Mouse (Mus musculus) layer of hippocampus, postnatal 25 days (tissue): ENCODE measurements around the gene Gbp7. TPM values are rescaled to one million over a fixed set of nuclear protein-coding genes. Genes with fewer than 3 reads are reported as not detected.
"Not testable (repeated sequence)": the region's sequence is repeated elsewhere in the genome, so short reads cannot be mapped to it uniquely, and the experiment has no call there.

Experiments used
- DNase-seq, 2 experiments: peaks; one replicate each; pipeline ENCODE4 v3.0.0; 2022; ENCODE audit warnings: mixed read lengths in 2 of 2, low spot score in 1 of 2; ENCODE audit errors: extremely low spot score in 1 of 2
- total RNA-seq, 2 experiments: library from RNA; stranded (reverse); gene quantifications; 2 replicates each; pipeline ENCODE4 v1.2.3; 2021

The Gbp7 gene
- total RNA-seq, 2 experiments from 2014 or later: 2.2 TPM

DNA sequence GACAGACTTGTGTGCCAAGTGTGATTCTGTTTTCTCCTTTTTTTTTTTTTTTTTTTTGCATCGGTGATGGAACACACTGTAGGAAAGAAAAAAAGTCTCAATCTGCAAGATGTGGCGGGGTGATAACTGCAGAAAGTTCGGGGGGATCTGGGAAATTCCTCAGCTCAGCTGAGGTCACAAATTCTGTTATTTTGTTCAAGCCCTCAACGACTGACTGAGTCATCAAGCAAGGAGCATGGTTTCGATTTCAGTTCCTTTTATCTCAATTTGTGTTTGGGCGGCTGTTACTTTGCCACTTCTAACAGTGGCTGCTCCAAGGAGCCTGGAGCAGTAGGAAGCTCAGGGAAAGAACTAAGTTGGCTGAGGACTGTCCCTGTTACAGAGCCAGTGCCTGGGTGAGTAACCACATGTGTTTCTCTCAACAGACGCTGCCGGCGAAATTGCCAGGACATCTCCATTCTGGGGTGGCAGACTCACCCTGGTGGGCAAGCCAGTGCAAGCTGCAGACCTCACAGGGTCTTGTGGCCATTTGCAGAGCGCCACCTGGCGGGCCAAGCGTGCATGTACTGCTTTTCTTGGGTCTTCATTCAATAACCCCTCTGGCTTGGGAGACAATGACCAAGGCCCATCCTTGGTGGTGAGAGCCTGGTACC, 30.3 kb downstream of the Gbp7 start:
- DNase-seq: peak; percentile 49 to 81

DNA sequence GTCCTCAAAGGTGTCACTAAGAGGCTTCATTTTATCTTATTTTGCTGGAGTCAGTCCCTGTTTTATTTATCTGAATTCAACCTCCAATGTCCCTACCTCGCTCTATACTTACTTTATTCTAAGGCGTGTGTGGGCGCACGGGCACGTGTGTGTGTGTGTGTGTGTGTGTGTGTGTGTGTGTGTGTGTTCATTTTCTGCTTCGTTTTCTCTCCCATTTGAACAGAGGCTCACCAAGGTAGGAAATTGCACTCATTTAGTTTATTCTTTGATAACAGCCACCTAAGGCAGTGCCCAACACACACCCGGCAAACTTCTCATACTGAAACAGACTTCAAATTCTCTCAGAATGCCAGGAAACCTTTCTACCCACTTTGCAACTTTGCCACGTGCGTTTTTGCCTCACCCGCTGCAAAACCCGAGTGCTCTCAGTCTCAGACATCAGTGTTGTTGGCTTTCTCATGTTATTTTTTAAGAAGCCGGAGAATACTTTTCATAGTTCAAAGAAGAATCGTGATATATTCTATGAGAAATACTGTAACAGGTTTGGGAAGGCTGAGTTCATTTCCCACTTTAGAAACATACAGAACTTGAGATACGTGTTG, 31.0 kb downstream of the Gbp7 start:
- no peak for DNase-seq

DNA sequence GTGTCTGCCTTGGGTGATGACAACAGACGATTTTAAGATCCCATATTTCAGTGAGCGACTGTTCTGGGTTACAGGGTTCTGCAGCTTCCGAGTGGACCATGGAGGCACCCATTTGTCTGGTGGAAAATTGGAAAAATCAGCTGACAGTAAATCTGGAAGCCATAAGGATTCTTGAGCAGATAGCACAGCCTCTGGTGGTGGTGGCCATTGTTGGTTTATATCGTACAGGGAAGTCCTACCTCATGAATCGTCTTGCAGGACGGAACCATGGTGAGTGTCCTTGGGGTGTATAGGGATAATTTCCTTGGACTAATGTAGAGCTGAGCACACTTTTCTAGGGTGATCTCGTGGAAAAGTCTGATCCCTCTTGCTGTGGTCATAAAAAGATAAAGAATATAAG, 31.5 kb downstream of the Gbp7 start:
- DNase-seq: no peak

DNA sequence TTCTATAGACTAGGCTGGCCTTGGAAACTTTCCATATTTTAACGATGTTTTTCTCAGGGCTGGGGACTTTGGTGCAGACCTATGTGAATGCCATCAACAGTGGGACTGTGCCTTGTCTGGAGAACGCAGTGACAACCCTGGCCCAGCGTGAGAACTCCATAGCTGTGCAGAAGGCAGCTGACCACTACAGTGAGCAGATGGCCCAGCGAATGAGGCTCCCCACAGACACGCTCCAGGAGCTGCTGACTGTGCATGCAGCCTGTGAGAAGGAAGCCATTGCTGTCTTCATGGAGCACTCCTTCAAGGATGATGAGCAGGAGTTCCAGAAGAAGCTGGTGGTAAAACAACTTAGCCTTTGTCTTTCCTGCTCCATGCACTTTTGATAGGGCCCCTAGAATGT, 37.3 kb downstream of the Gbp7 start:
- not testable (repeated sequence) for DNase-seq

DNA sequence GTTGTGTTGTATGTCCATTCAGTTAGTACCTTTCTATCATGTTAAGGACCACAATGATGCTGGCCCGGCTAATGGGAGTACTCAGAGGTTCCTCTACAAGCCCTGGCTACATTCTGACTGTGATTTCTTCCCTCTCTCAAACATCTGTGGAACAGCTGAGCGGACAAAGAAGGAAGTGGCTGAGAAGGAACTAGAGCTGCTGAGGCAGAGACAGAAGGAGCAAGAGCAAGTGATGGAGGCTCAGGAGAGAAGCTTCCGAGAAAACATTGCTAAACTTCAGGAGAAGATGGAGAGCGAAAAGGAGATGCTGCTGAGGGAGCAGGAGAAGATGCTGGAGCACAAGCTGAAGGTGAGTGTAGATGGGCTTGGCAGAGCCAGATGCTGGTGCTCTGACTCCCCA, 40.6 kb downstream of the Gbp7 start:
- no peak for DNase-seq

DNA sequence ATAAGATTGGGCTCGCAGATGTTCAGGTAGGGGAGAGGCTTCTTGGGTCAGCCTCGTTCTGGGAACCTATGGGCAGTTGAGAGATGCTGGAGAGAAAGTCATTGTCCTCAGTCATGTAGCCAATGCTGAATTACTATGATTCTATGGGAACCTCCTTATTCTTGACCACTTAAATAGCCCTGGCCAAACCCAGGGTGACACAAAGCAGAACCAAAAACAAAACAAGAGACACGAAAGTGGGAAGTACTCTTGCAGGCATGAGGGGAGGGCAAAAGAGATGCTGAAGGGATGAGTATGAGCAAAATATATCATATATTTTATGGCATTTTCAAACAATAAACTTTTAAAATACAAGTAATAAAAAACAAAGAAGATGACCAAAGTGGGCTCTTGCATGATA, 47.0 kb downstream of the Gbp7 start:
- no peak for DNase-seq

DNA sequence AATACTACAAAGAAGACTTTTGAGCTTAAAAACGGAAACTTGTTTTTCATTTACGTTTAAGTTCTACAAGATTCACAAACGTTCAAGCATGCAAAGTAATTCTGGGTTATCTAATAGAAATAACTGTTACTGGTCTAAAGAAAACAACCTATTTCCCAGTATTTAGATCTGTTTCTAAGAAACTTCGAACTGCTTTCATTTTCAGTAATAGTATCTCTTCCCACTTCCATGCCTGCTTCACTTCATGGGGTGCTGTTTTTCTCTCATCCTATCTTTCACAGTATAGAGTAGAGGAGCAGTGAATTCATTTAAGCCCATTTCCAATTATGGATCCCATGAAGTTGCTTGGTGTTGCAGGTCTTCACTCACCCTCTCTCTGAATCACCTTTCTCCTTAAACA, 48.2 kb downstream of the Gbp7 start:
- no peak for DNase-seq

DNA sequence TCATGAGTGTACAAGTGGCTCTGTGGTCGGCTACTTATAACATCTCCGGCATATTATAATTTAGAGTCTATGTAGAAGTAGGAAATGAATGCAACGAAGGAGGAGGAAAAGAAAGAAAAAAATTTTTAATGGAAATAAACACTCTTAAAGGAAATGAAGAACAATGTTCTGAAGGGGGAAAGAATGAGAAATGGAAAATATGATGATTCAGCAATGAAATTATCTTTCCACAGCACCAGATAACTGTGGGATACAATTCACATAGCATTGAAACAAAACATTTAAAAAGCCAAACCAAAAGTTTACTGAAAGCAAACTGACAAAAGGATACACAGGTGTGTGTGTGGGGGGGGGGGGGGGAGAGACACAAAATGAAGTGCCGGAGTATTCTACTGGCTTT, 52.9 kb downstream of the Gbp7 start:
- DNase-seq: no peak

DNA sequence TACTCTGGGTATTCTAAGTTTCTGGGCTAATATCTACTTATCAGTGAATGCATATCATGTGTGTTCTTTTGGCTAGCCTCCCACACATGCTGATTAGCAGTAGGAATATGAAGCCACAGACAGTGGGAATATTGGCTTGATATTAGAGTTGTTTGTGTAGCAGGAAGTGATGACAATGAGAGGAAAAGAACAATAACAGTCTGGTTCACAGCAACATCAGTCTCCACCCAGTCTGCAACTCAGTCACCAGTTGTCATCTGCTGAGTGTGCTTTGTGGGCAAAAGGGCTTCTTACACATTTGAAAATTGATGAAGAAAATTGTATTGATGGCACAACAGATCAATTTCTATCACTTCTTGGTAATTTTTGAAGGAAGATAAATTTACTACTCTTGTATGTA, 57.2 kb downstream of the Gbp7 start:
- no peak for DNase-seq

DNA sequence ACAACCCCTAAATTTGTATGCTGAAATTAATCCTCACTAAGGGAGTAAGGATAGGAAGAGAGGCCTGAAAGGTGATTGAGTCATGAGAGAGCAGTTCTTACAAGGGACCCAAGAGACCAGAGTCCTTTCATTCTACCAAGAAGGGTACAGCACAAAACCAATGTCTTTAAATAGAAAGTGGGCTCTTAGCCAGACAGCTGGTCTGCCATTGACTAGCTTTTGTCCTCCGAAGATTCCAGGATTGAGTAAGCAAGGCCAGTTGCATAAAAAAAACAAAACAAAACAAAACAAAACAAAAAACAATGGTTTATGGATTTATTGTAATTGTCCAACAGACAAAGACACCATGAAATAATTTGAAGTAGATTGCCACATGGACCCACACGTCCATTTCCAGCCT, 58.7 kb downstream of the Gbp7 start:
- no peak for DNase-seq

DNA sequence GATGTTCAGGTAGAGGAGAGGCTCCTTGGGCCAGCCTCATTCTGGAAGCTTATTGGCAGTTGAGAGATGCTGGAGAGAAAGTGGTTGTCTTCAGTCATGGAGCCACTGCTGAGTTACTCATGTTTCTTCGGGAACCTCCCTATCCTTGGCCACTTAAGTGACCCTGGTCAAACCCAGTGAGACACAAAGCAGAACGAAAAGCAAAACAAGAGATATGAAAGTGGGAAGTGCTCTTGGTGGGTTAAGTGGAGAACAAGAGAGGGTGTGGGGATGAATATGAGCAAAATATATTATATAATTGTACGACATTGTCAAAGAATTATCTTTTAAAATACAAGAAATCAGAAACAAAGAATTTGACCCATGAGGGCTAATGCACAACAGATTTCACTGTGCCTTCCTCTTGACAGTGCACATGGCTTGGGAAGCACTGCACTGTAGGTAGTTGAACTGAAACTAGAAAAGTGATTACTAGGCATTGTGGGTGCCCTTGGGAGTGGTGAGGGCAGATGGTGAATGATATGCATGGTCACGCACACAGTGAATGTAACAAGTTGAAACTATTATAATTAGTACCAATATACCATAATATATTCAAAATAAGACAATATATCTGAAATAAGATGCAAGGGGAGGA, 60.4 kb downstream of the Gbp7 start:
- no peak for DNase-seq

DNA sequence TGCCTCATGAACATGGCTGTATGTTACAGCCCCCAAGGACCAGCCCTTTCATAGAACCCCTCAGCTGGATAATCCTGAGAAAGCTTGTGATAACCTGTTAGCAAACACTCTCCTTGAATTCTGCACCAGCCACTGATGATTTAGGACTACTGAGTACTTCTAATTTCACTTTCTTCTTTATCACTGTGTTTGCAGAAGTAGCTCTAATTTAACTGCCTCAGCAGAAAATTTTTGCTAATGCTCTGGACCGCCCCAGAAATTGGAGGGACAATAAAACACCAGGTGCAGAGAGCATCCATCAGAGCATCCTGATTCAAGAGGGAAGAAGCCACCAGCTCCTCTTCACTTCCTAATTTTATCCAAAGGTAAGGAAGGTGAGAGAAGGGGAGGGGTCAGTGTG, 64.4 kb downstream of the Gbp7 start, which contains the start of gene Gbp2b:
TSS of gene Gbp2b (plus strand) at position 301 of the 400 bp plus-strand sequence.
- DNase-seq: no peak

DNA sequence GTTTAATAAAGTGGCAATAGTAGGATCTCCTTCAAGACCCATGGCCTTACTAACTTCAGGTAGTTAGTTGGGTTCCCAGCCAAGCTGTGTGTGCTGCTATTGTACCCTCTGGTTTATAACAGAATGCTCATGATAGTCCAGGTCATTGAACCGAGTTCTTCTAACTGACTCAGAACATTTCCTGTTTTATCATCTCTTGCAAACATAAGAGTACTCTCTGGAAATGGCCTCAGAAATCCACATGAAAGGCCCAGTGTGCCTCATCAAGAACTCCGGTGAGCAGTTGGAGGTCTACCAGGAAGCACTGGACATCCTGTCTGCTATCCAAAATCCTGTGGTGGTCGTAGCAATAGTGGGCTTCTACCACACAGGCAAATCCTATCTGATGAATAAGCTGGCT, 67.8 kb downstream of the Gbp7 start:
- no peak for DNase-seq

Other genes starting within 250 kb of the Gbp7 start
- 10 to 100 TPM; 21.3 to 24.5 TPM for gene Pdlim5, start 134.6 kb upstream of the Gbp7 start, total RNA-seq
- gene Gbp5, start 36.4 kb upstream of the Gbp7 start, total RNA-seq: 1 to 10 TPM; 1.0 to 1.2 TPM
- 1 to 10 TPM; 2.4 to 3.2 TPM for gene Gbp3, start 29.7 kb downstream of the Gbp7 start, total RNA-seq
- gene Gbp2b, start 64.5 kb downstream of the Gbp7 start, total RNA-seq: under 1 TPM in 1 of 2 experiments, not detected in 1; 0.10 TPM
- 1 to 10 TPM; 1.3 to 1.5 TPM for gene Gbp2, start 90.3 kb downstream of the Gbp7 start, total RNA-seq
- 1 to 10 TPM; 6.3 to 6.6 TPM for gene Kyat3, start 170.7 kb downstream of the Gbp7 start, total RNA-seq
- gene Gtf2b, start 234.7 kb downstream of the Gbp7 start, total RNA-seq: 10 to 100 TPM; 36.9 to 44.7 TPM